Mouse (Mus musculus): ENCODE data around the gene Akr1d1.

Gene Akr1d1

DNA sequence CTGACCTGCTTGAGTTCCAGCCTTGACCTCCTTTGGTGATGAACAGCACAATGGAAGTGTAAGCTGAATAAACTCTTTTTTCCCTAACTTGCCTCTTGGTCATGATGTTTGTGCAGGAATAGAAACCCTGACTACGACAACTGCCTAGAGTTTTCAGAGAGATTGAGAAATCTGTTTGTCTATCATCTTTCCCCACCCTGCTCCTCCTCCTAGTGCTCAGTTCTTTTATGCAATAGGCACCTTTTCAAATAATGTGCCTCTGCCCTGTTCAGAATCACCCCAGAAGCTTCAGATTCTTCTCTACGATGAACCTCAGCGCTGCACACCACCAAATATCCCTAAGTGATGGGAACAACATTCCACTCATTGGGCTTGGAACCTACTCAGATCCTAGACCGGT lies at the start of gene Akr1d1:
Gene Akr1d1 (plus strand): TSS at position 234 of the 400 bp plus-strand sequence.
- DNase-seq (ENCODE audit: low spot score): no peak

GRCm38 (mm10) chr6:37481147-37481546 lies 48.8 kb upstream of the Akr1d1 start:
- no peak for DNase-seq (ENCODE audit: low spot score)

GRCm38 (mm10) chr6:37483262-37483661 lies 46.7 kb upstream of the Akr1d1 start:
- DNase-seq (ENCODE audit: low spot score): no peak

DNA sequence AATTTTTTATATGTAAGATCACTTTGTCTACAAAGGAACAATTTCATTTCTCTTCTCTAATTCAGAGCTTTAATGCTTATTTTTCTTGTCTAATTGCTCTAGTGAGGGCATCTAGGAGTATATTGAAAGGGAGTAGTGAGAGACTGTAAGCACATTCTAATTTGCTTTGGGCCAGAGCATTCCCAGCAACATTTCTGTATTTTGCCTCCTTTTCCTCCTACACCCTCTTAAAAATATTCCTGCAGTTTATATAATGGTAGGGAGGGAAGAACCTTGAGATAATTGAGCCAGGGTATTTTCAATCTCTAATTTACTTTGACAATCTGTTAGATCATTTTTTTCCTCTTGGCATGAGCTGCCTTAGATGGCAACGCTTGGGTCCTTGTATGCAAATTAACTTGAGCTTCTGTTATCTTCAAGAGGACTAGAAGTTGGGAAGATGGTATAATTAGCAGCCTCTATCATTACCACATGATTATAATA lies 45.3 kb upstream of the Akr1d1 start:
- no peak for DNase-seq (ENCODE audit: low spot score)

GRCm38 (mm10) chr6:37486502-37486901 lies 43.5 kb upstream of the Akr1d1 start:
- DNase-seq (ENCODE audit: low spot score): no peak

DNA sequence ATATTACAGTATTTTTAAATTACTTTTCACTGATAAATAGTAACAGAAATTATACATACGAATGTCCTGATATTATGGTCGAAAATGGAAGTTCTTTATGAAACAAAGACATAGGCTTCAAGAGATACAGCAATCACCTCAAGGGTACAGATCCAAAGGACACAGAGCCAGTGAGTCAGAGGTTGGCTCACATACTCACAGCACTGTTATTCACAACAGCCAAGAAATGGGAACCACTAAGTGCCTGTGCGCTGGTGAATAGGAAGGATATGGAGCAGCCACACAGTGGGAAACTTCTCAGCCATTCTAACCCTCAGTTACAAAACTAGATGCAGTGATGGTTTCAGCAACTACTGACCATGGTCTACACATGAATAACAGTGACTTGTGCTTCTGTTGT lies 37.7 kb upstream of the Akr1d1 start:
- DNase-seq (ENCODE audit: low spot score): no peak

GRCm38 (mm10) chr6:37494957-37495356 lies 35.0 kb upstream of the Akr1d1 start:
- no peak for DNase-seq (ENCODE audit: low spot score)

DNA sequence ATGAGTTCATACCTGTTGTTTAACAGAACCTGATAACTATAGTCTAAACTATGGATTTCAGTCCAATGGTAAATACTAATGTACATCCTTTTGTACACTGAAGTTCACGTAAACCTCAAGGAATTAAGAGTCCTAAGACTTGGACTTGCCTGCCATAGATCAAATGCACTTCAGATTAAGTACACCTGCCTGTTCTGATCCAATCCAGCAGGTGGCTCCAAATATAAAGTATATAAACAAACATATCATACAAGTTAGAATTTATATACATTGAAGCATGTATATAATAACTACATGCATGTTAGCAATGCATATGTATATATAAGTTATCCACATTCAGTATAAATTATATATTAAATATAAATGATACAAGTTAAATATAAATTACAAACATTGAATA lies 33.1 kb upstream of the Akr1d1 start:
- no peak for DNase-seq (ENCODE audit: low spot score)

DNA sequence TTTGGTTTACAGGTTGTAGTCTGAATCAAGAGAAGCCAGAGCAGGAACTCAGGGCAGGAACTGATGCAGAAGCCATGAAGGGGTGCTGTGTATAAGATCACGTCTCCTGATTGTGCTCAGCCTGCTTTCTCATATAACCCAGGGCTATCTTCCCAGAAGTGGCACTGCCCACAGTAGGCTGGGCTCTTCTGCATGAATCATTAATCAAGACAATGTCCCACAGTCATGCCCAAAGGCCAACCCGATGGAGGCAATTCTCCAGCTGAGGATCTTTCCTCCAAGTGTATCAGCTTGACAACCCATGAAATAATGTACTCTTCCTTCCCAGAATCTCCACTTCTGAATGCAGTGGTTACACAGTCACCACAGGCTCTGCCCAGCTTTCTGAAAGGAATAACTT lies 24.4 kb upstream of the Akr1d1 start:
- DNase-seq (ENCODE audit: low spot score): no peak

DNA sequence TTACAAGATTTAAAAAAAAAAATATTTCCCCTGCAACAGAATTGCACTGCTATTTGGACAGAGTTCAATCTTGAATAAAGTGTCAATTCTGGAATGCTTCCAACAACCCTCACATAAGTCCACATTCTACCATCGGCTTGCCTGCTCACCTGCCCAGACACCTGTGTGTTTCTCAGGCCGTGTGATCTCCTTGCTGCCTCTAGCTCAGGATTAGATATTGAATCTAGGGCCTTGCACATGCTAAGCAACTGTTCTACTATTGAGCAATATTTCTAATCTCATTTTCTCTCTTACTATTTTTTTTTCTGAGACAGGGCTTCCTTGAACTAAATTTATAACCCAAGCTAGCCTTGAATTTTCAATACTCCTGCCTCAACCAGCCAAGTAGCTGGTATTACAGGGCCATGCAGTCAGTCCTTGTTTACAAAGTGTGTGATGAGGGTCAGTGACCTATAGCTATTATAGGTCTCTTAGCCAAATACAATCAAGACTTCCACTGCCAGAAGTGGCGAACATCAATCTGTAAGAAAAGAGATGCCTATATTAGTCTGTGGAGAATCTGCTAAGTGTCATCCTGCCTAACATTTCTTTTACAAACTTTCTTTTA lies 23.0 kb upstream of the Akr1d1 start:
- no peak for DNase-seq (ENCODE audit: low spot score)

- no peak for DNase-seq (ENCODE audit: low spot score)
Measured at GRCm38 (mm10) chr6:37510786-37511185, 19.2 kb upstream of the Akr1d1 start.

DNA sequence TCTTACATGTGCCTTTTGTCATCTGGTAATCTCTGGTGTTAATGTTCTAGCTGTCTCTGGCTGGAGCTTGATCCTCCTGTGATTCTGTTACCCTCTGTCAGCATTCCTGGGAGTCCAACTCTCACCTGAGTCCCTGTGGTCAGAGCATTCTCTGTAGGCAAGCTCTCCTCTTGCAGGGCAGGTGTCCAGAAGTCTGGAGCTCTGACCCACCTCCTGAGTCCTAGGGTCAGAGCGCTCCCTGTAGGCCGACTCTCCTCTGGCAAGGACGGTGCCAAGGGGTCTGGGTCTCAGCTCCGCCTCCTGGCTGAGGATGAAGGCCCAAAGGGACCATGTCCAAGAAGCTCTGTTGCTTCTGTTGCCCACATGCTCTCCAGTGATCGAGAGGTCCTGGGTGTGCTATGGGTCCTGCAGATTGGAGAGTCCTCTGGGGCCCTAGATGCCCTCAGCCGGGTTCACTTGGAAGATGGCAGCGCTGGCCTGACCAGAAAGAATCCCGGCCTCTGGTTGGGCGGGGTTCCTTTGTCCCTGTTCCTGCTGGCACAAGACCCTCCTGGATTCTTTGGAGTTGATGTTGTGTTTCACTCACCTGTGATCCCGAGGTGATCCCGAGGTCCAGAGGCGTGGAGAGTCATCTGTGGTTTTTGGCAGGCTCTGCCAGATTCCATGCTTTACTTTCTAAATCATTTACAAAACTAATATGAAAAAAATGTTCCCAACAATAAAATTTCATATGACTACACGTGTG lies 9.2 kb upstream of the Akr1d1 start:
- DNase-seq (ENCODE audit: low spot score): no peak

GRCm38 (mm10) chr6:37532036-37532435 lies 2.1 kb downstream of the Akr1d1 start:
- no peak for DNase-seq (ENCODE audit: low spot score)

DNA sequence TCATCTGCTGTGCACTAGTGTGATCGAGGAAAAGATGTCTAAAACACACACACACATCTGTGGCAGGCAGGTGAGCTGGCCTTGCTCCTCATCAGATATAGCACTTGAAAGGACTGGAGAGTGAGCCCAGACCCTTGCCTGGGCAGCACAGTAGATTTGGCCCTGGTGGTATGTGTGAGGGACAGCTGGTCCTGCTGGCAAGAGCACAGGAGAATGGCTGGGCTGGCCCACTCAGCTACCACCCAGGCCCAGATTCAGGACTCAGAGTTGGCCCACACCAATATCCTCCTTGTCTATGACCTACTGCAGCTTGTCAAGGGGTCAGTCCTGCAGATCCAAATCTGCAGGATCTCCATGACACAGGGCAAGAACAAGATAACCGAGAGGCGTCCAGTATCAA lies 6.9 kb downstream of the Akr1d1 start:
- no peak for DNase-seq (ENCODE audit: low spot score)

GRCm38 (mm10) chr6:37537801-37538200 lies 7.8 kb downstream of the Akr1d1 start:
- DNase-seq (ENCODE audit: low spot score): no peak

DNA sequence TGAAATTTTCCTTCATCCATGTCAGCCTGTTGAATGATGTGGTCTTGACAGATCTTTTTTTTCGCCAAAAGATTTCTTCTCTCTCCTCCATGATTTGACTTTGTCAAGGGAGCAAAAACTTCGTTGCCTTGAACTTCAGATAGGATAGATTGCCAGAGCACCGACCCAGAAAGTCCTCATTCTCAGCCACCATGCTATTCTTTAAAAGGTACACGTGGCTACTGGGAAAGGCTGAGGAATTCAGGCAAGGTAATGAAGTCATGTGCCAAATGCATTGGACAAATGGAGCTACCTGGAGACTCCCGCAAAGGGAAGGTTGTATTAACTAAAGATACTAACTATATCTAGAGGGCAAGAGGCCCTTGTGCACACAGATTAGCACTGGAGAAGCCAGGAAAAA lies 8.8 kb downstream of the Akr1d1 start:
- DNase-seq (ENCODE audit: low spot score): no peak

DNA sequence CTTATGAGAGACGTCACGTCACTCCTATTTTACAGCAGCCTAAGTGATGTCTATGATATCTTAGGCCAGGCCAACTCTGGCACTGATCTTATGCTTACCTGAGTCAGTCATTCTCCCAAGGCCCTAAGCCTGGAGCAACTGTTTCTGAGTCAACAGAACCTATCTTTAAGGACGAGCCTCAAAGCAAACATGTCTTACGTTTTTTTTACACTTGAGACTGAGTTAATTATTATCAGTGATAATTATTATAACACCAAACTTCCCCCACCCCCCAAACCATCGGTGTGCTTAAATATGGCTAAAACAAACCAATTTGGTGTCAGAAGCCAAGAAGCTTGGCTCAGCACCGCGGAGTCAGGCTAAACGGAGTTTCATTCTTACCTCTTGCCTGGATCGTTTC lies 9.4 kb downstream of the Akr1d1 start:
- no peak for DNase-seq (ENCODE audit: low spot score)

GRCm38 (mm10) chr6:37540113-37540512 lies 10.1 kb downstream of the Akr1d1 start:
- no peak for DNase-seq (ENCODE audit: low spot score)

GRCm38 (mm10) chr6:37541171-37541570 lies 11.2 kb downstream of the Akr1d1 start:
- no peak for DNase-seq (ENCODE audit: low spot score)

DNA sequence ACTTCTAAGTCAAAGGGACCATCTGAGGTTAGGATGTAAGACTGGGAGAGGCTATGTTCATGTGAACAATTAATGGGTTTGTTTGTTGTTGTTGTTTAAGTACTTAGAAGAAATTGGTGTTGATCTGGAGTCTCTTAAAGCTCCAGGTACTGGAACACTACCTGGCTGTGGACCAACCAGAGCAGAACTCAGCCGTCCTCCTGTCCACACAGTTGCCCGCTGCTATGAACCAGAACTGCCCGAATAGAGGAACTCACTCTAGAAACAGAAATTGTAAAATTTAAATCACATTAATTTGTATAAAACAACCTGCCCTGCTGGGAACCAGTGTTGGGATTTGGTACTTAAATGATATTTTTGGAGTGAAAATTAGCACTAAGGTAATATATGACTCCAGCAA lies 12.2 kb downstream of the Akr1d1 start:
- no peak for DNase-seq (ENCODE audit: low spot score)

- no peak for DNase-seq (ENCODE audit: low spot score)
Measured at GRCm38 (mm10) chr6:37552760-37553159, 22.8 kb downstream of the Akr1d1 start.

DNA sequence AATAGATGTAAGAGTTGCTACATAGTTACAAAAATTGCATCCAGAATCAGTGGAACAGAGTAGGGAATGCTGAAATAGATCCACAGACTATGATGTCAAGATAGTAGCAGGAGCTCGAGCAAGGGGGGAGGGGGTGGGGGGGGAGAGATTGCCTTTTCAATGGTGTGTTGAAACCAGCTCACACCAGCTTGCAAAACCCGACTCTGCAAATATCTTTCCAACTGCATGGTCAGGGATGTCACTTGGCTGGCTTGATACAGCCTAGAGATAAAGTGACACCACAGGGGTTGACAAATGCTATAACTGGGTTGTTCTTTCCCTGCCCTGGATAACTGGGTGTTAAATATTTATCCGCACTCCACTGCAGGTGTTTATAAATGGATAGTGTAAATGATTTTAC lies 24.0 kb downstream of the Akr1d1 start:
- DNase-seq (ENCODE audit: low spot score): no peak

GRCm38 (mm10) chr6:37554327-37554726 lies 24.4 kb downstream of the Akr1d1 start:
- no peak for DNase-seq (ENCODE audit: low spot score)

GRCm38 (mm10) chr6:37563861-37564260 lies 33.9 kb downstream of the Akr1d1 start:
- no peak for DNase-seq (ENCODE audit: low spot score)
